Mouse (Mus musculus) lung, postnatal 0 days (tissue): ENCODE data around the gene Dcst1.

Experiments used
- CTCF ChIP-seq: IDR thresholded peaks from 2 replicates; pipeline ENCODE4 v1.5.1; 2016; ENCODE audit warnings: antibody characterized with exemption, mild to moderate bottlenecking
- EP300 ChIP-seq: IDR thresholded peaks from 2 replicates; pipeline ENCODE4 v1.6.1; 2016; ENCODE audit warnings: antibody characterized with exemption, mild to moderate bottlenecking, control low read depth

- TF ChIP-seq CTCF (no peak), EP300 (no peak)
Measured at GRCm38 (mm10) chr3:89388134-89388881, 23.3 kb upstream of the Dcst1 start.
